Mouse (Mus musculus): Measurements from ENCODE around the gene Tldc2. TPM values are rescaled to one million over a fixed set of nuclear protein-coding genes. Genes with fewer than 3 reads are reported as not detected.

The Tldc2 gene
- polyA plus RNA-seq, 1 experiment from 2014 or later, result not detected

GRCm38 (mm10) chr2:157065879-157066226 lies 21.0 kb upstream of the Tldc2 start:
- 79% methylated on average over 7 of the region's 7 CpGs for WGBS
- H3K4me1 ChIP-seq (replicated peaks; ENCODE audit: control insufficient read depth, insufficient read depth, low read length), result 0 out of 2 replicates have a peak, but pooled peaks cover 4% of the 10 kb centered on the region
- no peaks in the 10 kb centered on the region for H3K9me3 ChIP-seq (ENCODE audit: control insufficient read depth, low read length)
- H3K27me3 ChIP-seq (ENCODE audit: control insufficient read depth, insufficient read depth, low read length), result no peaks in the 10 kb centered on the region
- H3K4me2 ChIP-seq (replicated peaks; ENCODE audit: low read depth, low read length), result no peak overlapping the region
- ATAC-seq (ENCODE audit: low FRiP score) (no peak), DNase-seq (ENCODE audit: low spot score) (no peak)
- H3K4me3 ChIP-seq (ENCODE audit: low read depth, low read length), result no peak overlapping the region
- 0 out of 2 replicates have a peak, but pooled peaks cover 2% of the 10 kb centered on the region for H3K36me3 ChIP-seq (ENCODE audit: control insufficient read depth, insufficient read depth, low read length)
- H3K27ac ChIP-seq (ENCODE audit: low read depth, low read length), result no peak overlapping the region
- H3K9ac ChIP-seq (ENCODE audit: low read depth, low read length), result no peak overlapping the region

GRCm38 (mm10) chr2:157066731-157067430 lies 20.0 kb upstream of the Tldc2 start:
- Histone ChIP-seq H3K4me3 (ENCODE audit: low read depth, low read length) (no peak overlapping the region), H3K9me3 (ENCODE audit: control insufficient read depth, low read length) (no peaks in the 10 kb centered on the region), H3K4me1 (replicated peaks; ENCODE audit: control insufficient read depth, insufficient read depth, low read length) (peaks cover 9% of the 10 kb centered on the region; the same call in 1 of the 2 replicates), H3K9ac (ENCODE audit: low read depth, low read length) (no peak overlapping the region), H3K4me2 (replicated peaks; ENCODE audit: low read depth, low read length) (no peak overlapping the region), H3K27ac (ENCODE audit: low read depth, low read length) (no peak overlapping the region), H3K36me3 (ENCODE audit: control insufficient read depth, insufficient read depth, low read length) (0 out of 2 replicates have a peak, but pooled peaks cover 2% of the 10 kb centered on the region), H3K27me3 (ENCODE audit: control insufficient read depth, insufficient read depth, low read length) (no peaks in the 10 kb centered on the region)
- ATAC-seq (ENCODE audit: low FRiP score) (no peak), DNase-seq (ENCODE audit: low spot score) (no peak)
- WGBS, result 90% methylated on average over 7 of the region's 7 CpGs

- ATAC-seq (ENCODE audit: low FRiP score) (no peak), DNase-seq (ENCODE audit: low spot score) (no peak)
- H3K36me3 ChIP-seq (ENCODE audit: control insufficient read depth, insufficient read depth, low read length), result 0 out of 2 replicates have a peak, but pooled peaks cover 2% of the 10 kb centered on the region
- H3K4me3 ChIP-seq (ENCODE audit: low read depth, low read length), result no peak overlapping the region
- H3K9me3 ChIP-seq (ENCODE audit: control insufficient read depth, low read length), result no peaks in the 10 kb centered on the region
- H3K4me1 ChIP-seq (replicated peaks; ENCODE audit: control insufficient read depth, insufficient read depth, low read length), result peaks cover 9% of the 10 kb centered on the region; the same call in 1 of the 2 replicates
- no peaks in the 10 kb centered on the region for H3K27me3 ChIP-seq (ENCODE audit: control insufficient read depth, insufficient read depth, low read length)
- 76% methylated on average over 14 of the region's 14 CpGs for WGBS
- no peak overlapping the region for H3K4me2 ChIP-seq (replicated peaks; ENCODE audit: low read depth, low read length)
- no peak overlapping the region for H3K9ac ChIP-seq (ENCODE audit: low read depth, low read length)
- no peak overlapping the region for H3K27ac ChIP-seq (ENCODE audit: low read depth, low read length)
Observed at GRCm38 (mm10) chr2:157068701-157069354, 18.0 kb upstream of the Tldc2 start.

GRCm38 (mm10) chr2:157069355-157069735 lies 17.5 kb upstream of the Tldc2 start:
- no peaks in the 10 kb centered on the region for H3K27me3 ChIP-seq (ENCODE audit: control insufficient read depth, insufficient read depth, low read length)
- peaks cover 9% of the 10 kb centered on the region; the same call in 1 of the 2 replicates for H3K4me1 ChIP-seq (replicated peaks; ENCODE audit: control insufficient read depth, insufficient read depth, low read length)
- no peak overlapping the region for H3K4me2 ChIP-seq (replicated peaks; ENCODE audit: low read depth, low read length)
- peak overlapping the region; percentile 31; the same call in 1 of the 2 replicates for H3K27ac ChIP-seq (ENCODE audit: low read depth, low read length)
- WGBS, result 44% methylated on average over 3 of the region's 3 CpGs
- no peak for DNase-seq (ENCODE audit: low spot score)
- H3K9me3 ChIP-seq (ENCODE audit: control insufficient read depth, low read length), result no peaks in the 10 kb centered on the region
- no peak overlapping the region for H3K9ac ChIP-seq (ENCODE audit: low read depth, low read length)
- peak; percentile 39; the same call in 1 of the 2 replicates for ATAC-seq (ENCODE audit: low FRiP score)
- no peak overlapping the region for H3K4me3 ChIP-seq (ENCODE audit: low read depth, low read length)
- 0 out of 2 replicates have a peak, but pooled peaks cover 1% of the 10 kb centered on the region for H3K36me3 ChIP-seq (ENCODE audit: control insufficient read depth, insufficient read depth, low read length)

GRCm38 (mm10) chr2:157069755-157070315 lies 17.0 kb upstream of the Tldc2 start:
- Histone ChIP-seq H3K4me2 (replicated peaks; ENCODE audit: low read depth, low read length) (no peak overlapping the region), H3K9ac (ENCODE audit: low read depth, low read length) (no peak overlapping the region), H3K36me3 (ENCODE audit: control insufficient read depth, insufficient read depth, low read length) (no peaks in the 10 kb centered on the region), H3K4me1 (replicated peaks; ENCODE audit: control insufficient read depth, insufficient read depth, low read length) (peaks cover 9% of the 10 kb centered on the region; the same call in 1 of the 2 replicates), H3K4me3 (ENCODE audit: low read depth, low read length) (no peak overlapping the region), H3K9me3 (ENCODE audit: control insufficient read depth, low read length) (no peaks in the 10 kb centered on the region), H3K27me3 (ENCODE audit: control insufficient read depth, insufficient read depth, low read length) (no peaks in the 10 kb centered on the region), H3K27ac (ENCODE audit: low read depth, low read length) (peak overlapping the region; percentile 31; the same call in 1 of the 2 replicates)
- no peak for DNase-seq (ENCODE audit: low spot score)
- ATAC-seq (ENCODE audit: low FRiP score), result no peak
- WGBS, result 66% methylated on average over 3 of the region's 3 CpGs

- 74% methylated on average over 9 of the region's 9 CpGs for WGBS
- Histone ChIP-seq H3K9ac (ENCODE audit: low read depth, low read length) (no peak overlapping the region), H3K27ac (ENCODE audit: low read depth, low read length) (no peak overlapping the region), H3K36me3 (ENCODE audit: control insufficient read depth, insufficient read depth, low read length) (no peaks in the 10 kb centered on the region), H3K4me2 (replicated peaks; ENCODE audit: low read depth, low read length) (no peak overlapping the region), H3K4me3 (ENCODE audit: low read depth, low read length) (no peak overlapping the region), H3K9me3 (ENCODE audit: control insufficient read depth, low read length) (no peaks in the 10 kb centered on the region), H3K4me1 (replicated peaks; ENCODE audit: control insufficient read depth, insufficient read depth, low read length) (peaks cover 9% of the 10 kb centered on the region), H3K27me3 (ENCODE audit: control insufficient read depth, insufficient read depth, low read length) (no peaks in the 10 kb centered on the region)
- ATAC-seq (ENCODE audit: low FRiP score), result no peak
- DNase-seq (ENCODE audit: low spot score), result no peak
Observed at GRCm38 (mm10) chr2:157070365-157070764, 16.5 kb upstream of the Tldc2 start.

GRCm38 (mm10) chr2:157071556-157071955 lies 15.3 kb upstream of the Tldc2 start:
- 86% methylated on average over 2 of the region's 2 CpGs for WGBS
- no peak overlapping the region for H3K4me3 ChIP-seq (ENCODE audit: low read depth, low read length)
- DNase-seq (ENCODE audit: low spot score) (no peak), ATAC-seq (ENCODE audit: low FRiP score) (no peak)
- no peaks in the 10 kb centered on the region for H3K9me3 ChIP-seq (ENCODE audit: control insufficient read depth, low read length)
- peaks cover 19% of the 10 kb centered on the region for H3K4me1 ChIP-seq (replicated peaks; ENCODE audit: control insufficient read depth, insufficient read depth, low read length)
- no peaks in the 10 kb centered on the region for H3K36me3 ChIP-seq (ENCODE audit: control insufficient read depth, insufficient read depth, low read length)
- H3K4me2 ChIP-seq (replicated peaks; ENCODE audit: low read depth, low read length), result no peak overlapping the region
- no peaks in the 10 kb centered on the region for H3K27me3 ChIP-seq (ENCODE audit: control insufficient read depth, insufficient read depth, low read length)
- no peak overlapping the region for H3K27ac ChIP-seq (ENCODE audit: low read depth, low read length)
- no peak overlapping the region for H3K9ac ChIP-seq (ENCODE audit: low read depth, low read length)

- Histone ChIP-seq H3K9me3 (ENCODE audit: control insufficient read depth, low read length) (no peaks in the 10 kb centered on the region), H3K4me2 (replicated peaks; ENCODE audit: low read depth, low read length) (no peak overlapping the region), H3K27ac (ENCODE audit: low read depth, low read length) (no peak overlapping the region), H3K36me3 (ENCODE audit: control insufficient read depth, insufficient read depth, low read length) (no peaks in the 10 kb centered on the region), H3K4me1 (replicated peaks; ENCODE audit: control insufficient read depth, insufficient read depth, low read length) (peaks cover 25% of the 10 kb centered on the region), H3K27me3 (ENCODE audit: control insufficient read depth, insufficient read depth, low read length) (no peaks in the 10 kb centered on the region), H3K4me3 (ENCODE audit: low read depth, low read length) (no peak overlapping the region), H3K9ac (ENCODE audit: low read depth, low read length) (no peak overlapping the region)
- DNase-seq (ENCODE audit: low spot score) (no peak), ATAC-seq (ENCODE audit: low FRiP score) (no peak)
- 81% methylated on average over 9 of the region's 9 CpGs for WGBS
Observed at GRCm38 (mm10) chr2:157072316-157072990, 14.4 kb upstream of the Tldc2 start.

All from hindbrain, embryonic 11.5 days (tissue).